Mouse (Mus musculus): ENCODE measurements around the gene Lrfn4.

The Lrfn4 gene

DNA sequence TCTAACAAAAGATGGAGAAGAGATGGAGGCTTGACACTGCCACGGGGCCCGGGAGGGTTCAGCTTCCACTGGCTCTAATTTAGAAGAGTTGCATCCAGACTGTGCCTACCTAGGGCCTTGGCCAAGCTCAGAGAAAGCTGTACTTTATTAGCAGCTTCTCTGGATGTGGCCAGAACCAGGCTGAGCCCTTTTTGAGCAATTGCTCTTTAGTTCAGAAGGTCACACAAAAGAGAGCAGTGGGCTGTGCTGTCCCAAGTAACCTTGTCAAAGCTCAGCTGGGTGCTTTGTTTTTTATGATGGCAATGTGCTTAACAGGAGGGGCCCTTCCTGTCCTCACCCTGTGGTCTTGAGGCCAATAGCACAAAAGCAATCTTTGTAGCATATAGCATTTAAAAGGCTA is 47.8 kb downstream of the Lrfn4 start:
- DNase-seq = no peak

DNA sequence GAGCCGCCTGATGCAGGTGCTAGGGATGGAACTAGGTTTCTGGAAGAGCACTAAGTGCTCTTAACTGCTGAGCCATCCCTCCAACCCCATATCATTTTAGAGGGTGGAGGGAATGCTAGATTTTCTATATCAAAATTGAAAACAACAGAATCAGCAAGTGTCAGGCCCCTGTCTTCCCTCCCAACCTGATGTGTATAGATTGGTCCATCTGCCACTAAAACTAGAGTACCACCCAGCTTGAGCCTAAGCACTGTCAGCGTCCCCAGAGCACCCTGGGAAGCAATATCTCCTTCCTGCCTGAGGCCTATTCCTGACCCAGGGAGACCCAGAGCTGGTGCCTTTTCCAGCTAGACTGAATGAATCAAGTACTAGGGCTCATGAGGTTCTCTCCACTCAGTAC is 48.6 kb downstream of the Lrfn4 start:
- DNase-seq = no peak

DNA sequence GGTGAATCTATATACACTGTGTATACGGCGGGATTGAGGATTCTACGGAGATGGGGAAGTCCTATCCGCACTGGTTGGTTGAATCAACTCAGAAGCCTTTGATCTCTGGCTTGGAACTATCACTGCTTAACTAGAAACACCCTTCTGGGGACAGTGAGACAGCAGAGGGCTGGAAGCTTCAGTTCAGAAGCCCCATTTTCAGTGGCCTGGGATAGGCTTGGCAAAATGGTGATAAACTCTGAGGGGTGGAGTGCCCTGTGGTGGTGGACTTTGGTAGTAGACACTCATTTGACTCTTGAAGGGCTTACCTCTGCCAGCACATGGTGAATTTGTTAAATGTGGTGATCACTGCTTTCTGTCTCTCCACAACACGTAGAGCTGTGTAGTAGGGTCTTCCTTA is 49.8 kb downstream of the Lrfn4 start:
- no peak for DNase-seq
